Mouse (Mus musculus): Measurements from ENCODE around the gene Foxn3. TPM values are rescaled to one million over a fixed set of nuclear protein-coding genes. Genes with fewer than 3 reads are reported as not detected.

Foxn3 gene
- polyA plus RNA-seq, 1 experiment from 2014 or later, result 69.1 TPM

- Histone ChIP-seq H3K9me3 (ENCODE audit: low read depth, low read length) (no peaks in the 10 kb centered on the region), H3K9ac (no peak overlapping the region), H3K27ac (ENCODE audit: low read depth) (peak overlapping the region; percentile 46; the same call in 1 of the 2 replicates), H3K4me2 (peak overlapping the region; percentile 54), H3K4me1 (ENCODE audit: insufficient read depth) (peaks cover 12% of the 10 kb centered on the region), H3K27me3 (ENCODE audit: insufficient read depth, low read length) (no peaks in the 10 kb centered on the region), H3K36me3 (ENCODE audit: insufficient read depth) (no peaks in the 10 kb centered on the region), H3K4me3 (ENCODE audit: low read depth, low read length) (peak overlapping the region; percentile 8)
- TF ChIP-seq CTCF (IDR thresholded peaks at IDR 0.05; ENCODE audit: low read depth), result no peak
- peak; percentile 36 for DNase-seq
- WGBS, result 47% methylated on average over 6 of the region's 6 CpGs
- ATAC-seq (ENCODE audit: insufficient read depth), result no peak
These were observed 156.1 kb downstream of the Foxn3 start for GRCm38 (mm10) chr12:99407318-99407716.

- Histone ChIP-seq H3K9ac (no peak overlapping the region), H3K27me3 (ENCODE audit: insufficient read depth, low read length) (no peaks in the 10 kb centered on the region), H3K4me1 (ENCODE audit: insufficient read depth) (peaks cover 9% of the 10 kb centered on the region), H3K9me3 (ENCODE audit: low read depth, low read length) (no peaks in the 10 kb centered on the region), H3K36me3 (ENCODE audit: insufficient read depth) (no peaks in the 10 kb centered on the region), H3K4me2 (peak overlapping the region; percentile 54), H3K27ac (ENCODE audit: low read depth) (peak overlapping the region; percentile 46; the same call in 1 of the 2 replicates), H3K4me3 (ENCODE audit: low read depth, low read length) (peak overlapping the region; percentile 8)
- WGBS, result 28% methylated on average over 15 of the region's 15 CpGs
- ATAC-seq (ENCODE audit: insufficient read depth) (no peak), DNase-seq (peak; percentile 42)
- TF ChIP-seq CTCF (IDR thresholded peaks at IDR 0.05; ENCODE audit: low read depth), result no peak
These were observed 156.6 kb downstream of the Foxn3 start for GRCm38 (mm10) chr12:99406697-99407317.

- 19% methylated on average over 9 of the region's 9 CpGs for WGBS
- no peak overlapping the region; the same call in 1 of the 2 replicates for H3K27ac ChIP-seq (ENCODE audit: low read depth)
- 0 out of 2 replicates have a peak, but pooled peaks have one; percentile 47 for ATAC-seq (ENCODE audit: insufficient read depth)
- TF ChIP-seq CTCF (IDR thresholded peaks at IDR 0.05; ENCODE audit: low read depth), result no peak
- no peaks in the 10 kb centered on the region for H3K9me3 ChIP-seq (ENCODE audit: low read depth, low read length)
- H3K27me3 ChIP-seq (ENCODE audit: insufficient read depth, low read length), result no peaks in the 10 kb centered on the region
- no peaks in the 10 kb centered on the region for H3K36me3 ChIP-seq (ENCODE audit: insufficient read depth)
- peaks cover 9% of the 10 kb centered on the region for H3K4me1 ChIP-seq (ENCODE audit: insufficient read depth)
- peak; percentile 50 for DNase-seq
- no peak overlapping the region for H3K9ac ChIP-seq
- H3K4me3 ChIP-seq (ENCODE audit: low read depth, low read length), result no peak overlapping the region
- H3K4me2 ChIP-seq, result peak overlapping the region; percentile 54
These were observed 157.1 kb downstream of the Foxn3 start for GRCm38 (mm10) chr12:99406254-99406653.

- 69% methylated on average over 4 of the region's 4 CpGs for WGBS
These were observed 158.0 kb downstream of the Foxn3 start for GRCm38 (mm10) chr12:99405401-99405800.

GRCm38 (mm10) chr12:99403004-99403403, 160.4 kb downstream of the Foxn3 start:
- Histone ChIP-seq H3K4me3 (ENCODE audit: low read depth, low read length) (no peak overlapping the region), H3K27ac (ENCODE audit: low read depth) (no peak overlapping the region), H3K4me1 (ENCODE audit: insufficient read depth) (peaks cover 4% of the 10 kb centered on the region), H3K9ac (no peak overlapping the region), H3K36me3 (ENCODE audit: insufficient read depth) (no peaks in the 10 kb centered on the region), H3K4me2 (no peak overlapping the region), H3K9me3 (ENCODE audit: low read depth, low read length) (no peaks in the 10 kb centered on the region), H3K27me3 (ENCODE audit: insufficient read depth, low read length) (no peaks in the 10 kb centered on the region)
- DNase-seq, result no peak
- ATAC-seq (ENCODE audit: insufficient read depth), result no peak
- 86% methylated on average over 5 of the region's 5 CpGs for WGBS
- TF ChIP-seq CTCF (IDR thresholded peaks at IDR 0.05; ENCODE audit: low read depth), result no peak

More at GRCm38 (mm10) chr12:99405401-99405800, 158.0 kb downstream of the Foxn3 start:
- Histone ChIP-seq H3K9ac (no peak overlapping the region), H3K4me3 (ENCODE audit: low read depth, low read length) (no peak overlapping the region), H3K27me3 (ENCODE audit: insufficient read depth, low read length) (no peaks in the 10 kb centered on the region), H3K4me2 (no peak overlapping the region), H3K4me1 (ENCODE audit: insufficient read depth) (peaks cover 9% of the 10 kb centered on the region), H3K27ac (ENCODE audit: low read depth) (no peak overlapping the region), H3K9me3 (ENCODE audit: low read depth, low read length) (no peaks in the 10 kb centered on the region), H3K36me3 (ENCODE audit: insufficient read depth) (no peaks in the 10 kb centered on the region)
- DNase-seq, result no peak
- no peak for ATAC-seq (ENCODE audit: insufficient read depth)
- TF ChIP-seq CTCF (IDR thresholded peaks at IDR 0.05; ENCODE audit: low read depth), result no peak

GRCm38 (mm10) chr12:99400907-99401306, 162.5 kb downstream of the Foxn3 start:
- H3K9ac ChIP-seq, result no peak overlapping the region
- no peak overlapping the region for H3K4me3 ChIP-seq (ENCODE audit: low read depth, low read length)
- WGBS, result 82% methylated on average over 8 of the region's 8 CpGs
- H3K4me2 ChIP-seq, result no peak overlapping the region
- no peaks in the 10 kb centered on the region for H3K4me1 ChIP-seq (ENCODE audit: insufficient read depth)
- no peak overlapping the region for H3K27ac ChIP-seq (ENCODE audit: low read depth)
- no peaks in the 10 kb centered on the region for H3K36me3 ChIP-seq (ENCODE audit: insufficient read depth)
- TF ChIP-seq CTCF (IDR thresholded peaks at IDR 0.05; ENCODE audit: low read depth), result no peak
- H3K9me3 ChIP-seq (ENCODE audit: low read depth, low read length), result no peaks in the 10 kb centered on the region
- no peak for ATAC-seq (ENCODE audit: insufficient read depth)
- no peak for DNase-seq
- no peaks in the 10 kb centered on the region for H3K27me3 ChIP-seq (ENCODE audit: insufficient read depth, low read length)

- Histone ChIP-seq H3K9ac (no peak overlapping the region), H3K4me3 (ENCODE audit: low read depth, low read length) (no peak overlapping the region), H3K27ac (ENCODE audit: low read depth) (no peak overlapping the region), H3K4me1 (ENCODE audit: insufficient read depth) (no peaks in the 10 kb centered on the region), H3K36me3 (ENCODE audit: insufficient read depth) (no peaks in the 10 kb centered on the region), H3K27me3 (ENCODE audit: insufficient read depth, low read length) (no peaks in the 10 kb centered on the region), H3K4me2 (no peak overlapping the region), H3K9me3 (ENCODE audit: low read depth, low read length) (no peaks in the 10 kb centered on the region)
- TF ChIP-seq CTCF (IDR thresholded peaks at IDR 0.05; ENCODE audit: low read depth), result no peak
- no peak for ATAC-seq (ENCODE audit: insufficient read depth)
- DNase-seq, result no peak
- 58% methylated on average over 4 of the region's 4 CpGs for WGBS
These were observed 163.8 kb downstream of the Foxn3 start for GRCm38 (mm10) chr12:99399575-99399974.
